Mouse (Mus musculus): Measurements from ENCODE around the gene Trub1.

The Trub1 gene

DNA sequence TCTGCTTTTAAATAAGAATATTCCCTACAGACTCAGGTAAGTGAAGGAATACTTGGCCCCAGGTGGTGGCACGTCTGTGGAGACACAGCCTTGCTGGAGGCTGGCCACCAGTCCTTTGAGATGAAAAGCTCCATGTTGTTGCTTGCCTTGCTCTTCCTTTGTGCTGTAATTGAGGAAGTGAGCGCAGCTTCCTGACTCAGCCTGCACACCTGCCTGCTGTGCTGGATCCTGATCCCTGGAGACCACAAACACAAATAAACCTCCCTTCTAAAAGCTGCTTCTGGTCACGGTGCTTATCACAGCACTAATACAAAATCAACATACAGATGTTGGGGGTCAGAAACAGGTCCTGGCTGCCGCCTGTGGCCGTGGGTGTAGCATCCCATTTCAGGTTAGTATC, 41.3 kb downstream of the Trub1 start:
- no peak for DNase-seq (ENCODE audit: low spot score in 2 of 2)

DNA sequence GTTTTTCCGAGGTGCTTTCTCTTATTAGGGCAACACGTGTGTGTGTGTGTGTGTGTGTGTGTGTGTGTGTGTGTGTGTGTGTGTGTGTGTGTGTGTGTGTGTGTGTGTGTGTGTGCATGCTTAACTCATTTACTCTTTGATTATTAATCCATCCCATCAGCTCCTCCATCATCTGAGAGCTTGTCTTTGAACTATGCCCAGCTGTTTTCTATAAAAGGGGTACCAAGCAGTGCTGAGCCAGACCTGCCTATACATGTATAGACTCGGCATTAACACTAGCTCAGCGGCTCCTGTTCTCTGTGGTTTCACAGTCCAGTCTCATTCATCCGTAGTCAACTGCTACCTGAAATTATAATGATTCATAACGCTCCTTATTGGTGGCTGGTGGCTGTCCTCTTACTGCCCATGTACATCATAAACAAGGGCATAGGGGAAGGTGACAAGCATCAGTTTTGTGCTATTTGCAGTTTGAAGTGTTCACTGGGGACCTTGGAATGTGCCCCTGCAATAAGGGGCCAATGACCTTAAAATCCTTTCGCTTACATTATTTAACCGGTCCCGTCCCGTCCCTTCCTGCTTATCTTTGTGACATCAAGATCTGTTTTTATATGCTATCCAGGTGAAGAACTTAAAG, 45.5 kb downstream of the Trub1 start:
- no peak for DNase-seq (ENCODE audit: low spot score in 2 of 2)

DNA sequence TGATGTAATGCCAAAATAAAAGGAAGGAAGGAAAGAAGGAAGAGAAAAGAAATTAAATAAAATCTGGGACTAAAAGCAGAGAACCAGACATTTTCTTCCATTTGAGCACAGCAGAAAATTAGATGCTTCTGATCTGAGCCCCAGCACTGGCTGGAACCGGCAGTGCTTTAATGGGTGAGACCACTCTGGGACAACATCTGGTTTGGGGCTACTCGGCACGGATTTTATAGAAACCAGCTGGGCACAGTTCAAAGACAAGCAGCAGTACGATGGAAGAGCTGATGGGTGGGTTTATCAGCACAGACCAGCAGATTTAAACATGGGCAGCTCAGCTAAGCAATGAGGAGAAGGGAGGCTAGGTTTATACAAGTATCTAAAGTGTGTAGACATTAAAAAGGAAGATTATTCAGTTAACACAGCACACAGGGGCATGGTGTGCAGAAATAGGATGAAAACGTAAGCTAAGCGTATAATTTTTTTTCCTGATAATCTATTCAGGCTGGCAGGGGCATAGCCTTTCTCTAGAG, 46.2 kb downstream of the Trub1 start:
- DNase-seq (ENCODE audit: low spot score in 2 of 2) = no peak

DNA sequence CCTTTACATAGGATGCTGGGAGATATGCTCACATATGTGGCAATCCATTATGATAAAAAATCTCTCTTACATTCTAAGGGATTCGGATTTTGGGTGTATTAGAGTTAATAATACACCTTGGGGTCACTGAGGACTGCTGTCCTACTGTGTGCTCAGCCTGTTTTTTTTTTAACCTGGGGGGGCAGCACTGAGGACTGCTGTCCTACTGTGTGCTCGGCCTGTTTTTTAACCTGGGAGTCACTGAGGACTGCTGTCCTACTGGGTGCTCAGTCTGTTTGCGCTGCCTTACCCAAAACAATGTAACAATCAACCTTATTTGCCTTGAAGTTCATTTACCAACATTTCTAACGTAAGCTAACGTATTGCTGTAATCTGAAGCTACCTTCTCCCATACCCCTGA, 47.5 kb downstream of the Trub1 start:
- DNase-seq (ENCODE audit: low spot score in 2 of 2) = no peak

GRCm38 (mm10) chr19:57503144-57503543, 50.4 kb downstream of the Trub1 start:
- no peak for DNase-seq (ENCODE audit: low spot score in 2 of 2)

GRCm38 (mm10) chr19:57505048-57505932, 52.6 kb downstream of the Trub1 start:
- DNase-seq (ENCODE audit: low spot score in 2 of 2) = no peak

DNA sequence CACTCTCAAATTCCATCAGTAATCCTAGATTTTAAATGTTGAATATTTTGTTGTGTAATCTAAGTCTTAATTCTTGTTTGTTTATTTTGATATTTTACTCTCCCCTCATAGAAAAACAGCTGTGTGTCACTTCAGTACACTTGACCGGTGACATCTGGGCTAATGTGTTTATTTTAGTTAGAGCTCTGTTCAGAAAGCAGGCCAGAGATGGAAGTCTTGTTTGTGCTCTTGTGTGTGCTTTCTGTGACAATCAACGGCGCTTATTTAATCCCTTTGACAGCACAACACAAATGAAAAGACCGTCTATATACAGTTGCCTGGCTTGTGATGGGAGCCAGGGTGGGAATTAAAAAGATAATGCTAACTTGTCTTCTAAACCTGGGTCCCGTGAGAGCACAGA, 53.9 kb downstream of the Trub1 start:
- DNase-seq (ENCODE audit: low spot score in 2 of 2) = no peak

DNA sequence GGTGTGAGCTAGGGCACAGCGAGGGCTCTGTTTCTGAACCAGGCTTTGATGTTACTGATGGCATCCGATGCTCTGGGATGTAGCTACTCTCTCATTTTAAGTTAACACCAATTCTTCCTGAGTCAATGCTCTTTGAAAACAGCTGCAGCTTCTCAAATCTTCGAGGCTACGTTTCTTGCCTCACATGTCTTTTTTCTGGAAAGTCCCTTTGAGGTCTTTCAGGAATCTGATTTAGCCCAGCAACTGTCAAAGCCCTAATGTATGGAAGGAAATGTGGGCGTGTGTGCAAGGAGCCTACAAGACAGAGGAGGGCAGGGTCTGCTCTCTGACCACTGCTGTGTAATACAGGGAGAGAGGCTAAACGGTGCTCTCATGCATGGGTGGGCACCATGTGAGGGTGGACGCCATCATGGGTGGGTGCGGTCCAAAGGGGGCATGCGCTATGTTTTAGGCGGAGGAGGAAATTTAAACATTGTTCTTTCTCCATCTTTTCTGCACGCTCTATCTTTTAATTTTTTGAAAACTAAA, 55.6 kb downstream of the Trub1 start:
- no peak for DNase-seq (ENCODE audit: low spot score in 2 of 2)

DNA sequence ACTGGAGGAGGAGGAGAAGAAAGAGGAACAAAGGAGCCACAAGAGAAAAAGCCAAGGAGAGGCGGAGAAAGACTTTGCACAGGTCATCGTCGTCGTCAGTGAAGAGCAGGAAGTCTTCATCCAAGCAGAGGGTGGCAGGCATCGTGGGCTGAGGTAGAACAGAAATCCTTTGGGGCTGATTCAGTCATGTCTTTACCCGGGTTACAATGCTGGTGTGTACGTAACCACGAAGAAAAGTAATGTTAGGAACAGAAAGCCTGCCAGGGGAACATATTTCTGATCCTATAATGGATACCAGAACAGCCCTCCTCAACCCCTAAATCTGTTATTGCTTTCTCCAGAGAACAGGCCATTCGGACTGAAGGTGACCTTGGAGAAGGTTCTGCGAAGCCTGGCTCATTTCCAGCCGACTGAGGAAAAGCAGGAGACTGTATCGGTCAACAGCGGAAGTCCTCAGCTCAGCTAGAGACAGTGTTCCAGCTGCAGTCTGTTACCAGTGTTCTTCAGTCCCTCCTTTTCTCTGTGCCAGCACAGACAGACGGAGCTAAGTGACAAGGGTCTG, 57.1 kb downstream of the Trub1 start:
- no peak for DNase-seq (ENCODE audit: low spot score in 2 of 2)

DNA sequence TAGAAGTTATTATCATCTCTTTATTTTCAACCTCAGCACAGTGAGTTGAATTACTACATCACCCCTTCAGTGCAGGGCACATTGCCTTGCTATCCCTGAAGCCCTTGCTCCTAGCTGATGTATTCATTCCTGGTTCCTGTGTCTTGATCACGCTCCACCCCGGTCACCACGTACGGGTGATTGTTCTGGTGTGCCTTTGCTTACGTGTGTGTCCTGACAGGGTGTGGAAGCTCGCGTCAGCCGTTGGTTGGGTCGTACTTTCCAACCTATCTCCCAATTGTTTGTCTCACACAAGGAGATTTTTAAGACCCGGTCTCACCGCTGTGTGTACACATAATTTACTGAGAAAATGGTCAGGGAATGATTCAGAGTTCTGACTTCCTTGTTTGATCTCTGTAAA, 58.1 kb downstream of the Trub1 start:
- DNase-seq (ENCODE audit: low spot score in 2 of 2) = no peak

GRCm38 (mm10) chr19:57513123-57513522, 60.4 kb downstream of the Trub1 start:
- no peak for DNase-seq (ENCODE audit: low spot score in 2 of 2)

- no peak for DNase-seq (ENCODE audit: low spot score in 2 of 2)
Observed at GRCm38 (mm10) chr19:57521721-57522120, 69.0 kb downstream of the Trub1 start.

GRCm38 (mm10) chr19:57523363-57523762, 70.7 kb downstream of the Trub1 start:
- no peak for DNase-seq (ENCODE audit: low spot score in 2 of 2)

- no peak for DNase-seq (ENCODE audit: low spot score in 2 of 2)
Observed at GRCm38 (mm10) chr19:57525693-57526092, 73.0 kb downstream of the Trub1 start.

- DNase-seq (ENCODE audit: low spot score in 2 of 2) = no peak
Observed at GRCm38 (mm10) chr19:57530212-57530611, 77.5 kb downstream of the Trub1 start.

GRCm38 (mm10) chr19:57534262-57534661, 81.5 kb downstream of the Trub1 start:
- no peak for DNase-seq (ENCODE audit: low spot score in 2 of 2)

DNA sequence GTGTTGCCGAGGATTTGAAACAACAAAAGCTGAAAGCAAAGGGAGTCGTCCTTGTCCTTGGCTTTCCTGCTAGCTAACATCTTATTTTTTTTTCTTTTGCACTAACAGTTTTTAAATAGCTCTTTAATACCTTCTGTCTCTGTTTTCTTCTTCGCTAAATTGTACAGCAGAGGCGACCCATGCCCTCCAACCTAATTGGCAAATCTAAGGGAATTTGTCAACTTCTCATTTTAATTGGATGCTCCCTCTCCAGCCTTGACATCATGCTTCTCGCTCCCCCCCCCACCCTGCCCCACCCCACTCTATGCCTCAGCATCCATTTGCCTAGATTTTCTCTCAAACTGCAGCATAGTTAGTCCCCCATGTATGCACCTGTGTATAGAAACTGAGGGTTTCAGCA, 83.8 kb downstream of the Trub1 start:
- no peak for DNase-seq (ENCODE audit: low spot score in 2 of 2)

DNA sequence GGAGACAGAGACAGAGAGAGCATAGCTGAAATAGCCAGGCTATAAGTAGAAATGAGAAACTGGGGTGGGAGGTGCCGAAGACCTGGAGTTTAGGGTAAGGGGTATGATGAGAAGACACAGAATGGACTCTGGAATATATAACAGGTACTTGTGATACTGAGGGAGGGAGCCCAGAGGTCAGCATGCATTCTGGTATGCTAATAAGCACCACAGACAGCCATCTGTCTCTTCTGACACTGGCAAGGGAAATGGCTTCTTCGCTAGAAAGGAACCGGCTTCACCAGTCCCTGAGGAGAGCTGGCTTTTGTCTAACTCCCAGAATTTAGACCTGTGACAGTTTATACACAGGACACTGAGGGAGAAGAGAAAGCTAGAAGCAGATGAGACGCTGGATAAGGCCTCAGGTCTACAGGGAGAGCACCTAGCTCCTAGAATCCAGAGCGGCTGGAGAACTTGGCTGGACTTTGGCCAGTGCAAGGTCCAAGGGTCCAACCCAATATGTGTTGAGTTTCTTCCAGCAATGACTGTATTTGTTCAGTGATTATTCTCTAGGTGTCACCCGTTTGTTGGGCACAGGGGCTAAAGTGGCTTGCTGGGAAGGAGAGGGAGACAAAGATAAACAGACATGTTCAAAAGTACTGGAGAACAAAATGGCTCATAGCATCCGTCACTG, 84.9 kb downstream of the Trub1 start:
- no peak for DNase-seq (ENCODE audit: low spot score in 2 of 2)

DNA sequence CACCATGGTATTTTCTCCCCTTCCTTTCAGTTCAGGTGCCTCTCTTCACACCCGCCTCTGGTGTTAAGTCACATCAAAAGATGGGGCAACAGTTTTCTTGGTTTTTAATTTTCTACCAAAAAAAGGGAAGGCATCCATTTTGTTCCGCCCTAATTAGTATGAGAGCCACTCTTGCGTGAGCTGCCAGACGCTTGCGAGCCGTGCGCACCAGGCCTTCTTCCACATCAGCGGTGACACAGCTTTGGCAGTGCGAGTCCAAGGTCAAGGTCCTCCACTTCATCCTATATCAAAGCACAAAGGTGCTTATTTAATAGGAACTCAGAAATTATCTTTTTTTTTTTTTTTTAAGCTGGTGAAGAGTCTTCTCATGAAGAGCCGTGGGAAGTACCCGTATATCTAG, 87.4 kb downstream of the Trub1 start:
- no peak for DNase-seq (ENCODE audit: low spot score in 2 of 2)
